Mouse (Mus musculus) heart, adult 2 months (tissue): ENCODE measurements around the gene Man1c1.

Experiments
- CTCF ChIP-seq: fragments of 200-600 bp; IDR thresholded peaks from 2 replicates; pipeline ENCODE4 v1.8.1; 2022; ENCODE audit warnings: antibody characterized with exemption, mild to moderate bottlenecking, moderate library complexity
- EP300 ChIP-seq: fragments of 200-500 bp; IDR thresholded peaks from 2 replicates; pipeline ENCODE4 v1.6.1; 2011; ENCODE audit warnings: low read depth, low read length, control low read depth; ENCODE audit not compliant: insufficient read depth

GRCm38 (mm10) chr4:134659354-134660301, 44.5 kb downstream of the Man1c1 start:
- no peak for TF ChIP-seq EP300
- TF ChIP-seq CTCF, result no peak
